Mouse (Mus musculus): ENCODE measurements around the gene Actr3b.
"Not testable (repeated sequence)": the region's sequence is repeated elsewhere in the genome, so short reads cannot be mapped to it uniquely, and the experiment has no call there.

Actr3b gene

DNA sequence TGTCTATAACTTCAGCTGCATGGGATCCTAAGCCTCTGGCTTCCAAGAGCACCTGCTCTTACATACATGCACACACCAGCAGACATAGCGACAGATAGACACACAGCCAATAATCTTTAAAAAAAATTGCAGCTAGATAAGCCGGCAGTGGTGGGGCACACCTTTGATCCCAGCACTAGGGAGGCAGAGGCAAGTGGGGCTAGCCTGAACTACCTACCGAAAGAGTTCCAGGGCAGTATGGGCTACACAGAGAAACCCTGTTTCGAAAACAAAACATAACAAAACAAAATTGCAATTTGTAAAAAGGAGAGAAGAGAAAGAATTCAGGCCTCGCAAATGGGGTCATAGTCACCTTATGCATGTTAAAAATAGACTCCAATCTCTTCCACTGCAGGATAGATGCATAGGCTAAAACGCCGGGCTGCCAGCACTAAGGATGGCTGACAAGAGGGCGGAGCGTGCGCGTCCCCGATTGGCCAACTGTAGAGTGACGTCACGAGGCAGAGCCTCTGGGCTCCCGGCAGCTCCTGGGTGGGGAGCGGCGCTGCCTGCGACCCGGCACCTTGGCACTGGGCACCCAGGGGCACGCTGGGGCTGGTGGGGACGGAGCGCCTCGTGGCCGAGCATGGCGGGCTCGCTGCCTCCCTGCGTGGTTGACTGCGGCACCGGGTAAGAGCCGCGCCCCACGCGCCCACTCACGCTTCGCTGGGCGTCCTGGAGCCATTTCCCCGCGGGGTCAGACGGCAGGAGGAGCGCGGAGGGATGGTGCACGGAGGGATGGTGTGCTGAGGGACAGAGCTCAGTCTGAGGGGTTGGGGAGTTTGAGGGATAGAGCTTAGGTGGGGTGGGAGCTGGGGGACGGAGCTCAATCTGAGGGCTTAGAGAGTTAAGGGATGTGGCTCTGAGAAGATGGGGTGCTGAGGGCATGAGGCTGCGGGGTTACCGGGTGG lies at the start of gene Actr3b:
Gene Actr3b (plus strand): TSS at position 538 of the 950 bp plus-strand sequence.
- DNase-seq (ENCODE audit: extremely low read depth, insufficient read length, low spot score), result peak; percentile 59

DNA sequence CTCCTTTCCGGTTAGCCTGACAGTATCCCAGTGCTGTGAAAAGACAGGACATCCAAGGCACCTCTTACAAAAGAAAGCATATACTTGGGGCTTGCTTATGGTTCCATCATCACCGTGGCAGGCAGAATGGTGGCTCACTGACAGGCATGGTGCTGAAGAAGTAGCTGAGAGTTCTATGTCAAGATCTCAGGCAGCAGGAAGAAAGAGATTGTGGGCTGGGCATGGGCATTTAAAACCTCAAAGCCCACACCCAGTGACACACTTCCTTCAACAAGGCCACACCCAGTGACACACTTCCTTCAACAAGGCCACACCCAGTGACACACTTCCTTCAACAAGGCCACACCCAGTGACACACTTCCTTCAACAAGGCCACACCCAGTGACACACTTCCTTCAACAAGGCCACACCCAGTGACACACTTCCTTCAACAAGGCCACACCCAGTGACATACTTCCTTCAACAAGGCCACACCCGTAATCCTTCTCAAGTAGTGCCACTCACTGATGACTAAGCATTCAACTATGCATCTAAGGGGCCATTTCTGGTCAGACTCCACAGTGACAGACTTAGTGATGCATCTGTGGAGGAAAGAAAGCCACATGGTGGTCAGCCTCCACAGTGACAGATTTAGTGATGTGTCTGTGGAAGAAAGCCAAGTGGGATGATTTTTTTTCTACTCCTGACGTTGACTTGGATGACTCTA lies 46.6 kb upstream of the Actr3b start:
- peak; percentile 56 for DNase-seq (ENCODE audit: extremely low read depth, insufficient read length, low spot score)

DNA sequence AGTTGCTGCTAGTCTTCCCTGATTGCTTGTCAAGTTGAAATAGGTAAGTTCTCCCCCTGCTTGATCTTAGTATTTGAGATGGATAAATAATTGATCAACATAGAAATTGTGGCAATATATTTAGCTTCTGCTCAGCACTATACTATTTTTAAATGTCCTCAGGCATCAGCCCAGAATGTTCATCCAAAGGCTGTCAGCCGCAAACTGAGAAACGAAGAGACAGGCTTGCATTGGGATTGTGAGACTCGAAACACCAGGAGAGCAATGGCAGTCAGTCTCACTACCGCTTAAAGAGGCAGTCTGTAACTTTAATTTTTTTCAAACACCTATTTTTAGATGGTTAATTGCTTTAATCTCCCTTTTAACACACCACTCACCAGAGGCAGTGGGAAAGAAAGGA lies 40.4 kb upstream of the Actr3b start:
- DNase-seq (ENCODE audit: extremely low read depth, insufficient read length, low spot score), result no peak

DNA sequence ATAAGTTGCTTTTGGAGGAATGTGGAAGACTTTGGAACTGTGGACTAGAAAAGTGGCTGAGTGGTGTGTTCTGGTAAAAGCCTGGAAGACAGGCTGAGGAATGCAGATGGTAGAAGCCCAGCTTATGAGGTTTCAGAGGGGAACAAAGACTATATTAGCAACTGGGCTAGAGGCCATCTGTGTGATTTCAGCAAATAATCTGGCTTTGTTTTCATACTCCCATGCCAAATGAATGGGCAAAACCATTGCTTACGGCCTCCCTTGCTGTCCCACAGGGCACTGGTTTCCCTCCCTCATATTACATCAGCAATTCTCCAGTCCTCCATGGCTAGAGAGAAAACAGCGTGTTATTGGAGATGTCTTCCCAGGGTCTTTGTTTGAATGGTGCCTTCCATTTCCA lies 36.8 kb upstream of the Actr3b start:
- DNase-seq (ENCODE audit: extremely low read depth, insufficient read length, low spot score), result no peak

DNA sequence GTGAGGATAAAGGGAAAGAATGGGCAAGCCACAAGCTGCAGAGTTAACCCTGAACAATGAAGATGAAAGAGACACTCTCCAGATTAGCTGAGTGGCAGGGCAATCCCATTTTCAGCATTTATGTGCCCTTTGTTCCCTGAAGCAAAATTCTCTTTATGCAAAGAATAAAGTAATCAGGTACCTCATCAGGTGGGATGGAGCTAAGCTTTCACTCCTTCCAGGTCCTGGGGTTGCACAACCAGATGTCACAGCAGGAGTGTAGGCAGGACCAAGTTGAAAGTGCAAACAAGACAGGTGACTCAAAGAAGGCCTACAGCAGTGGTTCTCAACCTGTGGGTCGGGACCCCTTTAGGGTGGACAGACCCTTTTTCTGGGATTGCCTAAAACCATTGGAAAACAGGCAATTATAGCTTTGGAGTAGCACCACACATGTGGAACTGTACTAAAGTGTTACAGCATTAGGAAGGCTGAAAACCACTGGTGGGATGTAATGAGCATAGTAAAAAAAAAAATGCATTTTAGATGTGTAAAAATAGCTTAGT lies 35.6 kb upstream of the Actr3b start:
- no peak for DNase-seq (ENCODE audit: extremely low read depth, insufficient read length, low spot score)

DNA sequence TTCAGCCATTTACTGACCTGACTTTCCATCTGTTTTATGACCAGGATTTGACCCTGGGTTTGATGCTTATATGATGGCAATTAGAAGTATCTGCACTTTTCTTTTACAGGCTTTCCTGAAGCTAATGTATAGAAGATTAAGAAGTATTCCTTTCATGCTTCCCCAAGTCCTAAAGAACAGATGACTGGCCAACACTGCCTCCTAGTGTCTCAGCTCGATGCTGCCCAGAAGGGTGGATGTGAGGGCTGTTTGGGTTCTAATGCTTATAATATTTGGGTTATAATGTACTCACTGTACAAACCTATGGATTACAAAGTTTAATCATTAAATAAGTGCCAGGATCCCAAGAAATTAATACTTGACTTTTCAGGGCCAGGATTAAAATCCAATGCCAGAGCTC lies 25.5 kb upstream of the Actr3b start:
- DNase-seq (ENCODE audit: extremely low read depth, insufficient read length, low spot score), result no peak

DNA sequence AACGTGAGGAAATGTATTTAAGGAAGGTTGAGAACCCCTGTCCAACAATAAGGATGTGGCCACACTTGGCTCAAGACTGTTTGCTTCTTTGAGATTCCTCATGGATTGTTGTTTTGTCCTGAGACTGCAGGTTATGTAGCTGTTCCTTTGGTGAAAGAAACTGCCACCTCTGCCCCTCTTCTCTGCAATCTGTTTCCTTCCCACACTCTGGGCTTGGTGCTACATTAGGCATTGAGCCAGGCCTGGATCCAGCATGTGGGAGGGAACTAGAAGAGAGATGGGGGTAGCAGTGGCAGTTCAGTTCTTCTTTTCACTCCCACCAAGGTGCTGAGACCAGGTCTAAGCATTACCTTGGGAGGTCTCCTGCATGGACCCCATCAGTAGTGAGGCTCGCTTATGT lies 23.9 kb upstream of the Actr3b start:
- no peak for DNase-seq (ENCODE audit: extremely low read depth, insufficient read length, low spot score)

DNA sequence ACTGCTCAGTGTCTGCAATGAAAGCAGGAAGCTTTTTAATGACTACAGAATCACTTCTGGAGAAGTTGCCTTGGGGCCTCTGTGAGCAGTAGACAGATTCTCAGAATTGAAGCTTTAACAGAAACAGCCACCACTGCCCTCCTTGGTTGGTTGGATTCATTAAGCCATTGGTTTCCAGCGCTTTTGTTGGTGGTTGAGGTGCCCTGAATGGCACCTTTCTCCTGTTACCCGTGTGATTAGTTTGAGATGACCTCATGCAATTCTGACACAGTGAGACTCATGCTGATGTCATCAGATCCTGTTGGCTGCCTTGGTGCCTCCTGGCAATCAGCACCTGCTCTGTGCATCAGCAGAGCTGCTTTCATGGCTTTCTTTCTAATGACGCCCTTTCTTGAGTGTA lies 21.3 kb upstream of the Actr3b start:
- no peak for DNase-seq (ENCODE audit: extremely low read depth, insufficient read length, low spot score)

DNA sequence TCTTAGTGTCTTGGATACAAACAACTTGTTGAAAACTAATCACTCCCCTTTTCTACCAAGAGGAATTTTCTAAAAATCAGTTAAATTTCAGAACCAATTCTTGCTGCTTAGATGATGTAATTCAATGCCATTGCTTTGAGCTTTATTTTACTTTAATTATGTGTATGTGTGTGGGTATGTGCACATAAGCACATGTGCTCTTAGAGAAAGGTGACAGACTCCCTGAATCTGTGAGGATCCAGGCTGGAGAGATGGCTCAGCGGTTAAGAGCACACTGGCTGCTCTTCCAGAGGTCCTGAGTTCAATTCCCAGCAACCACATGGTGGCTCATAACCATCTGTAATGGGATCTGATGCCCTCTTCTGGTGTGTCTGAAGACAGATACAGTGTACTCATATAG lies 20.9 kb upstream of the Actr3b start:
- not testable (repeated sequence) for DNase-seq (ENCODE audit: extremely low read depth, insufficient read length, low spot score)

DNA sequence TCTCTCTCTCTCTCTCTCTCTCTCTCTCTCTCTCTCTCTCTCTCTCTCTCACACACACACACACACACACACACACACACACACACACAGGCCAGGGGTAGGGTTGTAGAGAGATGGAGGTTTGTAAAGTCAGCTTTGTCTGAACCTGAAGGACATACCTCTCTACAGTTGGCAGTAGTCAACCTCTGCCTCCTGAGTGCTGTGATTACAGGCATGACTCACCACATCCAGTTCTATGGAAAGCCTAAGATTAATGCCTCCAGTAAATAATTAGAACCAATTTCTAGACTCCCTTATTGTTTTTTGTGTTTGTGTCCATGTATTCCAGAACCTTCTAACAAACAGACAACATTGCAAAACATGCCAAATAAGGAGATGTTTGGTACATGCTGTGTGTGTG lies 11.9 kb upstream of the Actr3b start:
- no peak for DNase-seq (ENCODE audit: extremely low read depth, insufficient read length, low spot score)

DNA sequence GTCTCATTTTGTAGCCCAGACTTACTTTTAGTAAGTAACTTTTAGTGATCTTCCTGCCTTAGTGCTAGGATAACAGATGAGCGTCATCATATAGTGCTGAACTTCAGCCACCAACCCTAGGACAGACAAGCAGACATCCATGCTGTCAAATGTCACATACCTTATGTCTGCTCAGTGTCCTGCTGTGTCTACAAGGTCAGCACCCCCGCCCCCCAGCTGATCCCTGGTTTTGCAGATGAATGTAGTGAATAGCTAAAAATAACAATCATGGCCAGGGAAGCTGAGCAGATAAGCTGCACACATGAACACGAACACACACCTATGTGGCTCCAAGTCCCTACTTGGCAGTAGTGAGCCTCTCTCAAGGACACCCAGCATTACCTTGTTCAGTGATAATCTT lies 11.2 kb upstream of the Actr3b start:
- DNase-seq (ENCODE audit: extremely low read depth, insufficient read length, low spot score), result no peak

DNA sequence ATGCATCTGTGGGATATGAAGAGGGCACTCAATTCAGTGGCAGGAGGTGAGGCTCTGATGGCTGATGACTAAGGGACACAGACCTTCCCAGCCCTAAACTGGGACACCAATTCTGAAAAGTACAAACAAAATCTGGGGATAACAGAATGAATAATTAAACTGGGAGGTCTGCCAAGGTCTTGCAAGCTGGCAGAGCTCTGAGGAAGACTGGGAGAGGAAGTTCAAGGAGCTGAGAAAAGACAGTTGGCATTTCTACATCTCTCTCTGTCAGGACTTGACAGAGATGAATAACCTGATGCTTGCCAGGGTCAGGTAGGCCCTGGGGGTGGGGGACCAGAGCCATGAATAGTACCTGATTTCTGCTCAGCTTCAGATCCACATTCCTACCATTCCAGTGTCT lies 8.2 kb upstream of the Actr3b start:
- DNase-seq (ENCODE audit: extremely low read depth, insufficient read length, low spot score), result peak; percentile 19

DNA sequence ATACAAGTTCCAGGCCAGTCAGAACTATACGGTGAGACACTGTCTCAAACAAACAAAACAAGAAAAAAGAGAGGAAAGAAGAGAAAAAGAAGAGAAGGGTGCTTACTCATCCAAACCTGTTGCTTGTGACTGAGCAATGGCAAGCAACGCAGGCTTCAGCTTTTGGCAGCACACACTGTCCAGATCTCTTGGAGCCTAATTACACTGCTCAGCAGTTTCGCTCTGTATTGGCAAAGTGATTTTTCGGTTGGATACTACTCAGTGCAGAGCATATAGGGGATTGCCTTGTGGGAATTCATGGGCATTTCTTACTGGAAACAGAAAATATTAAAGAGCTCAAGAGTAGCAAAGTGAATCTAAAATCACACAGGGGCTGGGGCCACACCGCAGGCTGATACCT lies 6.9 kb upstream of the Actr3b start:
- DNase-seq (ENCODE audit: extremely low read depth, insufficient read length, low spot score), result no peak

DNA sequence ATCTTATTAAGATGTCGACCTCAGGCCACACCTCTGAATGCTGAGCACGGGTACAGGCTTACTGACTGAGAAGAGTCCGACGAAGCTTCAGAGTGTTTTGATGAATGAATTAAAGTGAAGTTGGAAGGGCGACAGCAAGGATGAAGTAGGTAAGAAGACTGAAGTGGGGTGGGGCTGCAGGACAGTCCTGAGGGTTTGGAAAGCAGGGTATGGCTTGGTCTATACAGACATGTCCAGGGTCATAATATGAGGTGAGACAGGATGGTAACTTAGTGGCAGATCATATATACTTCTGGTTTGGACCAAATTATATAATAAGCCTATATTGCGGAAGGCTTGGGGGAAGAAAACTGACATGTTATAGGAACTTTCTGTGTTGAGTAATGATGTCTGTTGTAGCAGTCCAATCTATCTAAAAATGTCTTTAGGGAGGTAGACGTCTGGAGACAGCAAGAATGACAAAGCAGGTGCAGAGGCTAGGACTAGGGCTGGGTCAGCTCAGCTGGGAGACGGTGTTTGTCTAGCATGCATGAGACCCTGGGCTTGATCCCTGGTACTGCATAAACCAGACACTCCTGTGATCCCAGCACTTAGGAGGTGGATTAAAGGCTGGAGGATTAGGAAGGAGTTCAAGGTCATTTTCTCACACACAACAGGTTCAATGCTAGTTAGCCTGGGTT lies 6.1 kb upstream of the Actr3b start:
- DNase-seq (ENCODE audit: extremely low read depth, insufficient read length, low spot score), result no peak

DNA sequence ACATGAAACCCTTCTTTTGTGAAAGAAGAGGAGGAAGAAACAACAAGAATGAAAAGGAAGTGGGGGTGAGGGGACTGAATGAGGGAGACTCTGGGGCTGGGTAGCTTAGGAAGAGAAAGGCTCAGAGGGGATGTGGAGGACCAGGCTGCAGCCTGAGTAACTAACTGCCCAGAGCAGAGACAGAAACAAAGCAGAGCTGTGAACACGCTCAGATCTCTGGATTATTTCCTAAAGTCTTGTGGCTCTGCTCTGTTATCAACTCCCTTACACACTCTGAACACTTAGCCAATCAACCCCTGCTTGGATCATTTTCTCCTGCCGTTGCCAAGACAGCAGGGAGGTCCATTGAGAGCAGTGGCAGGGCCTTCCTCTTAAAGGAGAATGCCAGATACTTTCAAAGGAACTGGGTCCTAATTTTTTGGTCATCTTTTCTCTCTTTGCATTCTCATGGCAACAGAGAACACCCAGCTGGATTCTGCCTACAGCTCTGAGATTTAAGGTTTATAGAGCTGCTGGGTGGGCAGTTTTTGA lies 5.5 kb upstream of the Actr3b start:
- DNase-seq (ENCODE audit: extremely low read depth, insufficient read length, low spot score), result no peak

DNA sequence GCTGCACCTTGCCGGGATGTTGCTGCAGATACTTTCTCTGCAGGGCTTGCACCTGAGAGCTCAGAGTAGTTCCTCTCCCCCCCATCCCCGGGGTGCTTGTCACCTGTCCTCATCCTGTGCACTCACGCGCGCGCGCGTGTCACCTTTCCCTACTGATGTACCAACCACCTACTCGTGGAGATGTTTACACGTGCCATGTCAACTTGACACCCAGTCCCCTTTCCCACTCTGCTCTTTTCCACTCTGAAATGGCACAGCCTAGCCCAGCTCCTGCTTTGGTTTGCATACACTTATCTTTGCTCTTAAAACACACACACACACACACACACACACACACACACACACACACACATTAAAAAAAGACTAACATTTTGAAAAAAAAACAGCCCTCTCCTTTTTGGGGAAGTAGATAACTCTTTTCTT lies 624 bp downstream of the Actr3b start:
- no peak for DNase-seq (ENCODE audit: extremely low read depth, insufficient read length, low spot score)

DNA sequence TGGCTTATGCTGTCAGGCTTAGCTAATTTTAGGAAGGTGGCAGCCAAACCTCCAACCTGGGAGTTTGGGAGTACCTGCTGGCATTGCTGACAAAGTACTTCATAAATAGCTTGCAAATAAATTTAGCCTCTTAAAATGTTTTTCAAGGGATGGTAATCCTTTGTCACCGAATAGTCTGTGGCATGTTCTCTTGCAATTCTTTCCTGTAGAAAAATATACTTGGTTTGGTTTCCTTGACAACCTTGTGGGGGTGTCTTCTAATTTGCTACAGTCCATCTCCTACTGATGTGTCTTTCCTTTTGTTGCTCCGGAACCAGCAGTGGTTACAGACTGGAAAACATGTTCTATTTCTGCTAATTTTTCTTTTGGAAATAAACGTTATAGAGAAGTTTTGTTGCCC lies 1.1 kb downstream of the Actr3b start:
- no peak for DNase-seq (ENCODE audit: extremely low read depth, insufficient read length, low spot score)

DNA sequence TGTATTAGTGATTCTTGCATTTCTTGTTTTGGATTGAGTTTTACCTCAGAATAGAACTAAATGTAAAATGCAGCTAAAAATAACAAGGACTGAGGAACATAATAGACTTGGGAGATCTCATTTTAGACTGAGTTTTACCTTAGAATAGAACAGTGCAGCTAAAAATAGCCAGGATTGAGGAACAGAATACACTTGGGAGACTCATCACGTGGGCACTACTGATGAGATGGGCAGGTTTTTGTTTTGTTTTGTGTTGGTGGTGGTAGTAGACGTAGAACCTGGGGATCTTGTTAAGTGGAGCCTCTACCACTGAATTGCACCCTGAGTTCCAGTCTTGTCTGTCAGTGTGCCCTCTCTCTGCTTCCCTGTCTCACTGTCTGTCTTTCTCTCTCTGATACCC lies 2.1 kb downstream of the Actr3b start:
- no peak for DNase-seq (ENCODE audit: extremely low read depth, insufficient read length, low spot score)

DNA sequence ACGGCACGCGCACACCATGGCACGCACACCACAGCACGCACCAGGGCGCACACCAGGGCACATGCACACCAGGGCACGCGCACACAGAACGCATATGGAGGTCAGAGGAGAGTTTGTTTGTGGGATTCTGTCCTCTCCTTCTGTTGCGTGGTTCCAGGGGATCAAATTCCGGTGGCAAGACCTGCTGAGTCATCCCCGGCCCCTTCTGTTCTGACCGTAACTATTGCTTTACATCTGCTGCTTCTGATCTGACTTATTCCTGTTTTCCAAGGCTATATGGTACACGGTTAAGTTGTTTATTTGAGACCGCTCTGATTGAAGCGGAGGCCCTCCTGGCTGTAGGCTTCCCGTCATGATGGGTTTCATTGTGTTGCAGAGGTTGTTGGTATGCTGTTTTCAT lies 9.2 kb downstream of the Actr3b start:
- no peak for DNase-seq (ENCODE audit: extremely low read depth, insufficient read length, low spot score)

DNA sequence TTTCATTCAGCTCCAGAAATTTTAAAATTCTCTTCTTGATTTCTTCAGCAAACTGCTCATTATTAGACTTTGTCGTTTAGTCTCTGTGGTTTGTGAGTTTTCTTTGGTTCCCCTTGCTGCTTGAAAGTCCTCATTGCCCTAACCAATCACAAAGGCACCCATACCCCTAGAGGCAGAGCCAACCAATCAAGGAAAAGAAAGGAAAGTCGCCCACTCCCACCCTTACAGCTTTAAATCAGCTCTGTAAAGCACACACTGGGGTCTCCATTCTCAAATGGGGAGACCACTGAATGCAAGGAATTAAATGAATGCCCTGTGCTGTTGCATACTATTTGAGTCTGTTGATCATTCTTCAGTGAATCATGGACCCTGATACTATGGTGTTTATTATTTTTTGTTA lies 9.6 kb downstream of the Actr3b start:
- DNase-seq (ENCODE audit: extremely low read depth, insufficient read length, low spot score), result no peak

DNA sequence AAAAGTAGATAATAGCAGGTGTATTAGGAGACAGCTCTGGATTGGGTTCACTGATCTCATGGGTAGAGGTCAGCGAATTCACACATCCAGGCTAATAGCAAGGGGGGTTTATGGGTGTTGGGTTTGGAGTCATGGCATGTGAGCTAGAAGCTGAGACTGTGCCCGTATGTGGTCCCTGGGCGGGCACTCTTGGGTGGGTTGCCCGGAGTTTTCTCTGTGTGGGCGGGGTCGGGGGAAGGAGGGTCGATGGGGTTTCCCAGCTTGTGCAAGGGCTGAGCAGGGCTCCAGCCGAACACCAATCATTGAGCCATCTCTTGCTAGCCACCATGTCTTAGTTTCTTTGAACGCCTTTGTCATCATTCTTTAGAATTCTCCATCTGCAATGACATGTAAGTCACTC lies 12.7 kb downstream of the Actr3b start:
- no peak for DNase-seq (ENCODE audit: extremely low read depth, insufficient read length, low spot score)

Measured in 3134 (cell line).